Mouse (Mus musculus) midbrain, embryonic 11.5 days (tissue): ENCODE measurements at regions not wholly inside any gene's neighbourhood (a gene's known extent, or its start where the extent isn't known, plus 50 kb on each side); places are given as distances from the start of the nearest gene placed in this dataset.

ENCODE experiments used
- ATAC-seq: fragments of 200-750 bp; cut with Nextera tagmentation; 2 replicates; pipeline ENCODE4 v1.8.0; 2017; ENCODE audit warnings: moderate TSS enrichment, moderate library complexity; ENCODE audit not compliant: low FRiP score
- DNase-seq: peaks from one replicate; pipeline ENCODE4 v3.0.0; 2015; ENCODE audit warnings: low spot score; ENCODE audit errors: missing footprints
- H3K27ac ChIP-seq: fragments of 300-500 bp; sonication (generic); 2 replicates; pipeline ENCODE4 v1.5.1; 2014; ENCODE audit warnings: low read depth, low read length
- H3K27me3 ChIP-seq: fragments of 300-500 bp; sonication (generic); 2 replicates; pipeline ENCODE4 v1.6.1; 2014; ENCODE audit warnings: mild to moderate bottlenecking, low read length, moderate library complexity, mixed read lengths; ENCODE audit not compliant: control insufficient read depth, insufficient read depth
- H3K36me3 ChIP-seq: fragments of 300-500 bp; sonication (generic); 2 replicates; pipeline ENCODE4 v1.6.1; 2014; ENCODE audit warnings: mild to moderate bottlenecking, low read length, moderate library complexity, mixed read lengths; ENCODE audit not compliant: control insufficient read depth, insufficient read depth
- H3K4me1 ChIP-seq: fragments of 300-500 bp; sonication (generic); 2 replicates; pipeline ENCODE4 v1.6.1; 2014; ENCODE audit warnings: low read length; ENCODE audit not compliant: control insufficient read depth, insufficient read depth
- H3K4me2 ChIP-seq: fragments of 300-500 bp; sonication (generic); 2 replicates; pipeline ENCODE4 v1.6.1; 2014; ENCODE audit warnings: mild to moderate bottlenecking, moderate library complexity
- H3K4me3 ChIP-seq: fragments of 300-500 bp; sonication (generic); 2 replicates; pipeline ENCODE4 v1.5.1; 2014; ENCODE audit warnings: low read depth, low read length
- H3K9ac ChIP-seq: fragments of 300-500 bp; sonication (generic); 2 replicates; pipeline ENCODE4 v1.6.1; 2014; ENCODE audit warnings: low read length
- H3K9me3 ChIP-seq: fragments of 300-500 bp; sonication (generic); 2 replicates; pipeline ENCODE4 v1.6.1; 2016; ENCODE audit warnings: low read length; ENCODE audit not compliant: control insufficient read depth
- WGBS: fragments of 180-500 bp; shearing (Covaris S2); extraction: QIAGEN DNeasy Blood & Tissue Kit; methylation state at CpG from one replicate; pipeline ENCODE4 v1.1.7; 2014; 5-methylcytosine and 5-hydroxymethylcytosine counted together

DNA sequence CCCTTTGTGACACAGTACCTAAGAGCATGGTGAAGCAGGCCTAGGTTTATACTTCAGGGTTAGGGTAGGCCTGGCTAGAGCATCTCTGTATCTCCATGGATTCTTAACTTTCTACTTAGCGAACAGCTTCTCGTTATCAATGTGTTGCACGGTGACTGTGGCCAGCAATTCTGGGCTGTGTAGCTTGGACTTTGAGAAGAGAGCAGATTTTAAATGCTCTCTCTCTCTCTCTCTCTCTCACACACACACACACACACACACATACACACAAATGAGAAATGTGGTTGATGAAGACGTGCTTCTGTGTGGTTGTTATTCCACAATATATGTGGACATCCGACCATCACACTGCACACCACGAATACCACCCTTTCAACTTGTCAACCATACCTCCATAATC is 345.4 kb upstream of the Maf start:
- DNase-seq = no peak
- no peaks in the 10 kb centered on the region for H3K9me3 ChIP-seq
- ATAC-seq = no peak; the same call in 1 of the 2 replicates
- no peak overlapping the region for H3K4me3 ChIP-seq
- H3K27me3 ChIP-seq = peaks cover 25% of the 10 kb centered on the region
- H3K36me3 ChIP-seq = no peaks in the 10 kb centered on the region
- WGBS = 68% methylated on average over 6 of the region's 6 CpGs
- no peak overlapping the region for H3K4me2 ChIP-seq
- H3K27ac ChIP-seq = no peak overlapping the region
- peaks cover 18% of the 10 kb centered on the region for H3K4me1 ChIP-seq
- no peak overlapping the region for H3K9ac ChIP-seq

DNA sequence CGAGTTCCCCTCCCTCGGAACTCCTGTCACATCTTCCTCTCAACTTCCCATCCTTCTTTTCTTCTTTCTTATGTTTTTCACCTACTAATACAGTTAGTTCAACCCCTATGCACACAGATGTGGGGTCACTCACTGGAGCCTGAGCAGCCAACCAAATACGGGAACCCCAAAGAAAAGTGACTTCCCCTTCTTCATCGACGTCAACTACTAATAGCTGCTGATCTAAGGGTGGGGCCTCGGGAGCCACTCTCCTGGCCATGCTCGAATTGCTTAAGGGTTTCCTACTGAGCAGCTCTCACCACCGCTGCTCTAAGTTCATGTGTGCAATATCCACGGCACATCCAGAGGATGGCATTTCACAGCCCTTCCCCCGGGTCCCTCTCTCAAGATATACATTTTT is 340.9 kb upstream of the Maf start:
- H3K9me3 ChIP-seq = no peaks in the 10 kb centered on the region
- no peak overlapping the region for H3K27ac ChIP-seq
- ATAC-seq (no peak), DNase-seq (no peak)
- H3K27me3 ChIP-seq = peaks cover 7% of the 10 kb centered on the region
- peaks cover 6% of the 10 kb centered on the region; the same call in 1 of the 2 replicates for H3K4me1 ChIP-seq
- WGBS = 82% methylated on average over 10 of the region's 10 CpGs
- no peak overlapping the region for H3K4me2 ChIP-seq
- H3K4me3 ChIP-seq = no peak overlapping the region
- no peak overlapping the region for H3K9ac ChIP-seq
- no peaks in the 10 kb centered on the region for H3K36me3 ChIP-seq

DNA sequence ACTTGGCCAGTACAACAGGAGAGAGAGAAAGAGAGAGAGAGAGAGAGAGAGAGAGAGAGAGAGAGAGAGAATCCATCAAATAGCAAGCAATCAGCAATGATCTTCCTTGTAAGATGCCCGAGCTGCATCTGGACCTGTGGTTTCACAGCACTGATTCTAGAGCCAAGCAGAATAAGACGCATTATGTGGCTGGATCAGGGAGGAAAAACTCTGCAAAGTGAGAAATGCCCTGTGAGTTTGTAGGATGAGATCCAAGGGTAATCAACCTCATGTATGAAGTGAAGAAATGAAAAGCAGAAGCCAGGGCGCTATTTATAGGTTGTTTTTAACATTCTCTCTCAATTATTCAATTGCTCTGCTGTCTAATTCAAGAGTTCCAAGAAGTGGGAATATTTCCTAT is 339.3 kb upstream of the Maf start:
- Histone ChIP-seq H3K36me3 (no peaks in the 10 kb centered on the region), H3K27me3 (peaks cover 7% of the 10 kb centered on the region; the same call in 1 of the 2 replicates), H3K27ac (no peak overlapping the region), H3K9me3 (no peaks in the 10 kb centered on the region), H3K4me2 (no peak overlapping the region), H3K4me3 (no peak overlapping the region), H3K4me1 (no peaks in the 10 kb centered on the region), H3K9ac (no peak overlapping the region)
- DNase-seq = no peak
- ATAC-seq = no peak
- 78% methylated on average over 3 of the region's 3 CpGs for WGBS

DNA sequence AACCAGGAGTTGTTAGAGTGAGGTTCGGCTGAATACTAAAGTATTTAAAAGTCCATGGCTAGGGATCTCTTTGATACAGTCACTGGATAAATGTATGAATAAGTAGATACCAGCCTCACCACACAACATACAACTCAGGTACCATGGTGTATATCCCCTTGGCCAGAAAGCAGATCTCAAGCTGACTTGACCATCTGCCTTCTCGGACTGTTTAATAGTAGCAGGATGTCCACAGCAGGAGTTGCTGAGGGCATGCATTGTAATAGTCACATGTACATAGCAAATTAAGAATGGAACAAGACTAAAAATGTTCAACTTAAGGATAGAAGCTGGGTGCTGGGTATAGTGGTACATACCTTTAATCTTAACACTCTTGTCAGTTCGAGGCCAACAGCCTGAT is 337.9 kb upstream of the Maf start:
- WGBS = 90% methylated on average over 3 of the region's 3 CpGs
- no peak overlapping the region for H3K9ac ChIP-seq
- H3K27me3 ChIP-seq = peaks cover 3% of the 10 kb centered on the region; the same call in 1 of the 2 replicates
- no peak for ATAC-seq
- H3K36me3 ChIP-seq = no peaks in the 10 kb centered on the region
- no peaks in the 10 kb centered on the region for H3K4me1 ChIP-seq
- H3K4me2 ChIP-seq = no peak overlapping the region
- no peak overlapping the region for H3K4me3 ChIP-seq
- no peaks in the 10 kb centered on the region for H3K9me3 ChIP-seq
- H3K27ac ChIP-seq = no peak overlapping the region
- no peak for DNase-seq

DNA sequence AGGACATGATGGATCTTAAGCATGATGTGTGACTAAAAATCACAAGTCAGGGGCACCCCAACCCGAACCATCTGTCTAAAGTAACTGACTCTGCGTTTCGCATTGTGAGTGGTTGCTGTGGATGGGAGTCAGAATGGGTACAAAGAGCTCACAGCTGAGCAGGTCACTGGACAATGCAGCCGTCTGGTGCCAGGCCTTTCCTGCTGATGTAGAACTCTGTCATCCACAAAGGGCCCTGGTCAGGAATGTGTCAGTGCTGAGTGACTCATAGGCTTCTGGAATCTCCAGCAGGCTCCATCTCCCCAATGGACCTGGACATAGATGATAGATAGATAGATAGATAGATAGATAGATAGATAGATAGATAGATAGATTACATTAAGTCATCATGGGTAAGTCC is 335.8 kb upstream of the Maf start:
- Histone ChIP-seq H3K9ac (no peak overlapping the region), H3K4me3 (no peak overlapping the region), H3K27ac (no peak overlapping the region), H3K36me3 (no peaks in the 10 kb centered on the region), H3K4me1 (no peaks in the 10 kb centered on the region), H3K4me2 (no peak overlapping the region), H3K27me3 (no peaks in the 10 kb centered on the region), H3K9me3 (no peaks in the 10 kb centered on the region)
- no peak for DNase-seq
- 90% methylated on average over 4 of the region's 4 CpGs for WGBS
- no peak for ATAC-seq

DNA sequence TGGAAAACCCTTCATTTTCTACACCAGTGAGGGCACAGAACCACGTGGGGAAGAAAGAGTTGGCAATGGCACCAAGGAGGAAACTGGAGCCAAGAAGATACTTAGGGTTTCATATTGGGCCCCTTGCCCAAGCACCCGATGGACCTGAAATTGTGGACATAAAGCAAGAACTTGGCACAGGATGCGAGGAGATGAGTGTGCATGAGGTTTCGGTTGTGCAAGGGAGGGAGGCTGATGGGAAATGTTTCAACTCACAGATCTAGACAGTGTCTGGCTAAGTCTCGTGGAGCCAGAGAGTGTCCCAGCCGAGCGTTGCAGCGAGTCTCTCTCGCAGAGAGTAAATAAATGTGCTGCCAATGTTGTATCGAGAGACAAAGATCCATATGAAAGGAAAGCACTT is 323.4 kb upstream of the Maf start:
- H3K4me2 ChIP-seq = no peak overlapping the region
- H3K9ac ChIP-seq = no peak overlapping the region
- WGBS = 91% methylated on average over 10 of the region's 10 CpGs
- H3K9me3 ChIP-seq = no peaks in the 10 kb centered on the region
- no peak for DNase-seq
- no peak overlapping the region for H3K4me3 ChIP-seq
- no peak overlapping the region for H3K27ac ChIP-seq
- ATAC-seq = no peak
- no peaks in the 10 kb centered on the region for H3K27me3 ChIP-seq
- no peaks in the 10 kb centered on the region for H3K4me1 ChIP-seq
- no peaks in the 10 kb centered on the region for H3K36me3 ChIP-seq

DNA sequence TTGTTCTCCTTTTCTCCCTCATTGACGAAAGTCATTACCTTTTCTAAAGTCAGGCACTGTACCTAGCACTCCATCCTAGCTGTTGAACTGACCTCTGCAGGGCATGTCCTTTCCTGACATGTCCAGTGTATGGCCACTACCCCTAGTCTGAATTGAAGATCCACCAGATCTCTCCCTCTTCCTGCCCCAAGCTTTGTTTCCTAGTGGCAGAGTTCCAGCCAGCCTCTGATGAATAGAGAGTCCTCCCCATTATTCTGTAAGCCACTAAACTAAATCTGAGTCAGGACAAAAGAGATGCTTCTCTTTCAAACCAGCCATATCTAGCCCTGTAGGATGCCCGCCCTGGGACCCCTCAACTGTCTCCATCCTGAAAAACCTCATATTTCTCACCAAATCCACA is 317.7 kb upstream of the Maf start:
- Histone ChIP-seq H3K27me3 (no peaks in the 10 kb centered on the region), H3K4me1 (no peaks in the 10 kb centered on the region), H3K9ac (no peak overlapping the region), H3K9me3 (no peaks in the 10 kb centered on the region), H3K36me3 (no peaks in the 10 kb centered on the region), H3K4me3 (no peak overlapping the region), H3K27ac (no peak overlapping the region), H3K4me2 (no peak overlapping the region)
- ATAC-seq = no peak
- DNase-seq = no peak
- 90% methylated on average over 2 of the region's 2 CpGs for WGBS

DNA sequence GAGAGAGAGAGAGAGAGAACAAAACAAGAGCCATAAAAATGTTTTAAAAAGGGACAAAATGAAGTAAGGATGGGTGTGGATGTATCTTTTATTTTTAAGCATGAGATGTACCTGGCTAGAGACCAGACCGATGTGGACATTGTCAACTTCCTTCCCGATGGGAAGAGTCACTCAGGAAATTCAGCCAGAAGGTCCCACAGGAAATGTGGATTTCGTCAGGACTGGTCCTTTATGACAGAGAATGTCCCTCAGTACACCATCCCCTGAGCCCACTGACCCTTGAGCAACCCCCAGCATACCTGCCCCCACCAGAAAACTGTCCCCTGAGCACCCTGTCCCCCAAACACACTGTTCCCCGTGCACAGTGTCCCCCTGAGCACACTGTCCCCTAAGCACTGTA is 317.2 kb upstream of the Maf start:
- no peak overlapping the region for H3K27ac ChIP-seq
- H3K36me3 ChIP-seq = no peaks in the 10 kb centered on the region
- H3K4me3 ChIP-seq = no peak overlapping the region
- no peaks in the 10 kb centered on the region for H3K9me3 ChIP-seq
- WGBS = 82% methylated on average over 4 of the region's 4 CpGs
- ATAC-seq = no peak
- H3K4me1 ChIP-seq = no peaks in the 10 kb centered on the region
- no peaks in the 10 kb centered on the region for H3K27me3 ChIP-seq
- H3K9ac ChIP-seq = no peak overlapping the region
- DNase-seq = no peak
- no peak overlapping the region for H3K4me2 ChIP-seq

DNA sequence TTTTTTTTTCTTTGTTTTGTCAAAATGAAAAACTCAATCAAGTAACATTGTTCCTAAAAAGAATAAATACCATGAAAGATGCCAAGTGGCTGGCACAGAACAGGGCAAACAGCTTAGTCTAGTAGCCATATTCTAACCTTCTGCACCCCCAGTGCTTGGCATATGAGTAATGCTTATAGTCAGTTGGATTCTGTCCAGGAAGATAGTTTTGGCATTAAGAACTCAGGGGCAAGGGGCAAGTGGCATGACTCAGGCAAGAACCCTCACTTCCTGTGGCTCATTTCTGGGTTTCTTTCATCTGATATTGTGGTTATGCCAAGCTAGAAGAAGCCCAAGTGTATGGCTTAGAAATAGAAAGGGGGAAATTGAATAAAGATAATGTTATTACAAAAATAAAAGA is 314.1 kb upstream of the Maf start:
- no peak for DNase-seq
- no peaks in the 10 kb centered on the region for H3K4me1 ChIP-seq
- no peak for ATAC-seq
- no peak overlapping the region for H3K27ac ChIP-seq
- no peak overlapping the region for H3K4me3 ChIP-seq
- H3K9ac ChIP-seq = no peak overlapping the region
- no peaks in the 10 kb centered on the region for H3K27me3 ChIP-seq
- no peaks in the 10 kb centered on the region for H3K36me3 ChIP-seq
- no peak overlapping the region for H3K4me2 ChIP-seq
- no peaks in the 10 kb centered on the region for H3K9me3 ChIP-seq

DNA sequence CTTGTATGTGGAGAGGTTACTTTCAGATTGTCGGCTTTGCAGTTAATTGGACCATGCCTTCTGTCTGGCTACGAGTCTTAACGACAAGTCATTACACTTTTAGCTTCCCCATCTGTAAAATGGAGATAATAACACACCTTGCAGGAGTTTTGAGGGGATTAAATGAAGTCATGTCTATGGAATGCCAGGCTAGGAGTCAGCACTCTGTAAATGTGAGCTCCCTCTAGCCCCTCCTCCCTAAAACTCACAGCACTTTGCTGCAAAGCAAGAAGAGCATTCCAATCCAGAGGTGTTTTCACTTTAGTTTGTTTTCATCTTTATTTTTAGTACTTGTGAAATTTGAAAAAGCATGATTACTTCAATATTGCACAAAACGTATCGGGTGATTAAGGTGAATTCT is 287.7 kb upstream of the Maf start:
- H3K9ac ChIP-seq = no peak overlapping the region
- H3K9me3 ChIP-seq = no peaks in the 10 kb centered on the region

More for the DNA sequence above, 287.7 kb upstream of the Maf start:
- Histone ChIP-seq H3K36me3 (no peaks in the 10 kb centered on the region), H3K4me3 (no peak overlapping the region), H3K27ac (no peak overlapping the region), H3K4me2 (no peak overlapping the region), H3K27me3 (no peaks in the 10 kb centered on the region), H3K4me1 (no peaks in the 10 kb centered on the region)
- ATAC-seq (no peak), DNase-seq (no peak)
- 92% methylated on average over 5 of the region's 5 CpGs for WGBS
